Mouse (Mus musculus) C2C12 (cell line): Measurements from ENCODE around the gene Atp2c1.

Source experiments
- CEBPB ChIP-seq: IDR thresholded peaks from one replicate; pipeline ENCODE4 v1.6.1; 2011; ENCODE audit warnings: low read depth, mild to moderate bottlenecking, control low read depth, moderate library complexity
- CTCF ChIP-seq: IDR thresholded peaks from one replicate; pipeline ENCODE4 v1.5.1; 2011; ENCODE audit not compliant: control insufficient read depth, insufficient read depth, insufficient read length
- MYOD1 ChIP-seq: IDR thresholded peaks from one replicate; pipeline ENCODE4 v1.6.1; 2011; ENCODE audit warnings: low read depth; ENCODE audit not compliant: control insufficient read depth, insufficient read length
- MYOG ChIP-seq: IDR thresholded peaks from one replicate; pipeline ENCODE4 v1.6.1; 2011; ENCODE audit not compliant: control insufficient read depth, insufficient read length; ENCODE audit errors: extremely low read depth
- USF1 ChIP-seq: IDR thresholded peaks from one replicate; pipeline ENCODE4 v1.6.1; 2011; ENCODE audit warnings: low read depth, mild to moderate bottlenecking, control low read depth, moderate library complexity

DNA sequence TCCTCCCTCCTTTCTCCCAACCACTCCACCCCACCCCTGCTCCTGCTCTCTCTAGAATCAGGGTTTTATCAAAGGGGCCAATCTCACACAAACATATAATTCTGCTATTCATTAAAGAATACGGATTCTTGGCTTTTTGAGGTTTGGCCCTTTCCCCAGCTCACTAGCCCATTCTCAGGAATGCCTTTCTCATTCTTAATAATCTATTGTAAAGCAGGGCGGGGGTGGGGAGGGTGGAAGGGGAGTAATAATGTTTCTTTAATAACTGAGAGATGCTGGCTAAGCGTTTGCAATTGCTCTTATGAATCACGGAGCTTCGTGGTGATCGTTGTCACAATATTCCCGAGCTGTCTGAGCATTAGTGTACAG, 27.3 kb upstream of the Atp2c1 start:
- no peak for TF ChIP-seq CTCF
- no peak for TF ChIP-seq MYOD1
- no peak for TF ChIP-seq CEBPB
- no peak for TF ChIP-seq MYOG
- no peak for TF ChIP-seq USF1
